Mouse (Mus musculus) C2C12 (cell line): ENCODE measurements around the gene Mcf2l. TPM values are rescaled to one million over a fixed set of nuclear protein-coding genes. Genes with fewer than 3 reads are reported as not detected.

Experiments used
- H3K27me3 ChIP-seq: one replicate; pipeline ENCODE4 v1.6.1; 2011; ENCODE audit not compliant: control insufficient read depth, insufficient read depth, insufficient read length
- H3K36me3 ChIP-seq: one replicate; pipeline ENCODE4 v1.6.1; 2011; ENCODE audit not compliant: control insufficient read depth, insufficient read depth
- H3K4me3 ChIP-seq: one replicate; pipeline ENCODE4 v1.5.1; 2011; ENCODE audit warnings: mild to moderate bottlenecking, control low read depth; ENCODE audit not compliant: poor library complexity, insufficient read depth, severe bottlenecking
- H3K79me2 ChIP-seq: one replicate; pipeline ENCODE4 v1.6.1; 2011; ENCODE audit not compliant: control insufficient read depth, insufficient read depth
- H3K79me3 ChIP-seq: one replicate; pipeline ENCODE4 v1.6.1; 2011; ENCODE audit warnings: low read depth, control low read depth
- H3ac ChIP-seq: one replicate; pipeline ENCODE3; 2011; ENCODE audit warnings: low read depth; ENCODE audit not compliant: control insufficient read depth, insufficient read length
- CEBPB ChIP-seq: IDR thresholded peaks from one replicate; pipeline ENCODE4 v1.6.1; 2011; ENCODE audit warnings: low read depth, mild to moderate bottlenecking, control low read depth, moderate library complexity
- CTCF ChIP-seq: IDR thresholded peaks from one replicate; pipeline ENCODE4 v1.5.1; 2011; ENCODE audit not compliant: control insufficient read depth, insufficient read depth, insufficient read length
- FOSL1 ChIP-seq: IDR thresholded peaks from one replicate; pipeline ENCODE4 v1.8.0; 2011; ENCODE audit warnings: mild to moderate bottlenecking, low read length; ENCODE audit not compliant: poor library complexity, insufficient read depth, severe bottlenecking
- MAX ChIP-seq: IDR thresholded peaks from one replicate; pipeline ENCODE4 v1.6.1; 2011; ENCODE audit warnings: mild to moderate bottlenecking, control low read depth
- MYOD1 ChIP-seq: IDR thresholded peaks from one replicate; pipeline ENCODE4 v1.6.1; 2011; ENCODE audit warnings: low read depth; ENCODE audit not compliant: control insufficient read depth, insufficient read length
- MYOG ChIP-seq: IDR thresholded peaks from one replicate; pipeline ENCODE4 v1.6.1; 2011; ENCODE audit not compliant: control insufficient read depth, insufficient read length; ENCODE audit errors: extremely low read depth
- USF1 ChIP-seq: IDR thresholded peaks from one replicate; pipeline ENCODE4 v1.6.1; 2011; ENCODE audit warnings: low read depth, mild to moderate bottlenecking, control low read depth, moderate library complexity
- polyA plus RNA-seq: library from polyadenylated mRNA; unstranded; fragments of >200 nt; fragmentation: generic; extraction: Trizol; gene quantifications from one replicate; pipeline ENCODE4 v1.2.1, GENCODE M21; 2012; ENCODE audit warnings: missing spikeins

The Mcf2l gene
- polyA plus RNA-seq, 1 experiment, result 1.5 TPM

GRCm38 (mm10) chr8:12987571-12987970 lies 114.0 kb downstream of the Mcf2l start:
- TF ChIP-seq CTCF (no peak), USF1 (no peak), FOSL1 (no peak), MYOD1 (no peak), MAX (no peak), CEBPB (no peak), MYOG (no peak)
- Histone ChIP-seq H3K27me3 (peaks cover 3% of the 10 kb centered on the region), H3K79me3 (no peaks in the 10 kb centered on the region), H3K36me3 (no peaks in the 10 kb centered on the region), H3K4me3 (no peak overlapping the region), H3K79me2 (no peaks in the 10 kb centered on the region), H3ac (no peak overlapping the region)

GRCm38 (mm10) chr8:12988722-12989430 lies 115.3 kb downstream of the Mcf2l start:
- H3K4me3 ChIP-seq, result no peak overlapping the region
- H3K79me2 ChIP-seq, result no peaks in the 10 kb centered on the region
- TF ChIP-seq USF1 (no peak), CEBPB (no peak), MAX (no peak), MYOG (no peak), MYOD1 (no peak), FOSL1 (no peak), CTCF (peak; percentile 87)
- H3K27me3 ChIP-seq, result peaks cover 3% of the 10 kb centered on the region
- no peaks in the 10 kb centered on the region for H3K79me3 ChIP-seq
- H3ac ChIP-seq, result peak overlapping the region; percentile 54
- H3K36me3 ChIP-seq, result no peaks in the 10 kb centered on the region

GRCm38 (mm10) chr8:12991411-12991810 lies 117.8 kb downstream of the Mcf2l start:
- Histone ChIP-seq H3K79me2 (no peaks in the 10 kb centered on the region), H3K27me3 (peaks cover 3% of the 10 kb centered on the region), H3K79me3 (no peaks in the 10 kb centered on the region)

GRCm38 (mm10) chr8:12994468-12994867 lies 120.9 kb downstream of the Mcf2l start:
- TF ChIP-seq USF1, result no peak
- no peak for TF ChIP-seq FOSL1
- TF ChIP-seq CEBPB, result no peak
- no peak for TF ChIP-seq MAX
- Histone ChIP-seq H3K27me3 (no peaks in the 10 kb centered on the region), H3K79me2 (no peaks in the 10 kb centered on the region)

More at GRCm38 (mm10) chr8:12991411-12991810, 117.8 kb downstream of the Mcf2l start:
- Histone ChIP-seq H3K4me3 (no peak overlapping the region), H3ac (no peak overlapping the region), H3K36me3 (no peaks in the 10 kb centered on the region)
- TF ChIP-seq USF1 (no peak), CEBPB (no peak), MAX (no peak), FOSL1 (no peak)

GRCm38 (mm10) chr8:12995481-12995880 lies 121.9 kb downstream of the Mcf2l start:
- TF ChIP-seq MAX (no peak), MYOG (no peak), CTCF (no peak), CEBPB (peak; percentile 18), USF1 (no peak)
- no peaks in the 10 kb centered on the region for H3K79me3 ChIP-seq
- no peak overlapping the region for H3ac ChIP-seq
- H3K27me3 ChIP-seq, result no peaks in the 10 kb centered on the region
- no peaks in the 10 kb centered on the region for H3K79me2 ChIP-seq
- H3K36me3 ChIP-seq, result no peaks in the 10 kb centered on the region
- H3K4me3 ChIP-seq, result no peak overlapping the region

More at GRCm38 (mm10) chr8:12994468-12994867, 120.9 kb downstream of the Mcf2l start:
- Histone ChIP-seq H3ac (no peak overlapping the region), H3K36me3 (no peaks in the 10 kb centered on the region), H3K79me3 (no peaks in the 10 kb centered on the region), H3K4me3 (no peak overlapping the region)

- H3K79me3 ChIP-seq, result no peaks in the 10 kb centered on the region
- H3K4me3 ChIP-seq, result no peak overlapping the region
- H3K79me2 ChIP-seq, result no peaks in the 10 kb centered on the region
- peak overlapping the region; percentile 65 for H3ac ChIP-seq
- H3K27me3 ChIP-seq, result no peaks in the 10 kb centered on the region
- TF ChIP-seq FOSL1 (no peak), MYOD1 (peak; percentile 1), USF1 (no peak)
- no peaks in the 10 kb centered on the region for H3K36me3 ChIP-seq
These were observed 123.2 kb downstream of the Mcf2l start for GRCm38 (mm10) chr8:12996831-12997275.
